Mouse (Mus musculus) E14TG2a.4 (cell line): ENCODE data around the gene Olfr462.
"Not testable (repeated sequence)": the region's sequence is repeated elsewhere in the genome, so short reads cannot be mapped to it uniquely, and the experiment has no call there.

Experiments
- H3K27me3 ChIP-seq: 2 replicates; pipeline ENCODE4 v1.6.1; 2014; ENCODE audit warnings: low read length, control low read depth; ENCODE audit not compliant: insufficient read depth
- H3K36me3 ChIP-seq: 2 replicates; pipeline ENCODE4 v1.6.1; 2014; ENCODE audit warnings: low read length, control low read depth; ENCODE audit not compliant: insufficient read depth
- H3K4me1 ChIP-seq: replicated peaks from 2 replicates; pipeline ENCODE4 v1.6.1; 2014; ENCODE audit warnings: low read depth, low read length, control low read depth
- H3K4me3 ChIP-seq: replicated peaks from 2 replicates; pipeline ENCODE4 v1.5.1; 2014; ENCODE audit warnings: mild to moderate bottlenecking, low read length
- H3K9me3 ChIP-seq: 2 replicates; pipeline ENCODE4 v1.6.1; 2014; ENCODE audit warnings: low read length, control low read depth
- CTCF ChIP-seq: conservative IDR thresholded peaks from 2 replicates; pipeline ENCODE4 v1.5.1; 2014; ENCODE audit warnings: low read length
- NANOG ChIP-seq: IDR thresholded peaks from 2 replicates; pipeline ENCODE4 v1.6.1; 2014; ENCODE audit warnings: borderline replicate concordance, low read length, mixed read lengths
- POU5F1 ChIP-seq: IDR thresholded peaks from 2 replicates; pipeline ENCODE4 v1.6.1; 2014; ENCODE audit warnings: low read length, borderline replicate concordance

The Olfr462 gene

GRCm38 (mm10) chr11:87884856-87885255 lies 7.2 kb downstream of the Olfr462 start:
- no peaks in the 10 kb centered on the region for H3K9me3 ChIP-seq
- H3K36me3 ChIP-seq: no peaks in the 10 kb centered on the region
- H3K4me1 ChIP-seq: peaks cover 8% of the 10 kb centered on the region
- peaks cover 13% of the 10 kb centered on the region; the same call in 1 of the 2 replicates for H3K27me3 ChIP-seq
- TF ChIP-seq CTCF (no peak), NANOG (no peak), POU5F1 (no peak)
- no peak overlapping the region for H3K4me3 ChIP-seq

GRCm38 (mm10) chr11:87883493-87883892 lies 8.6 kb downstream of the Olfr462 start:
- peaks cover 12% of the 10 kb centered on the region for H3K4me1 ChIP-seq
- H3K36me3 ChIP-seq: no peaks in the 10 kb centered on the region
- no peaks in the 10 kb centered on the region for H3K9me3 ChIP-seq
- no peak for TF ChIP-seq POU5F1
- TF ChIP-seq CTCF: peak; percentile 91
- H3K27me3 ChIP-seq: peaks cover 14% of the 10 kb centered on the region; the same call in 1 of the 2 replicates
- H3K4me3 ChIP-seq: no peak overlapping the region

GRCm38 (mm10) chr11:87881714-87882113 lies 10.4 kb downstream of the Olfr462 start:
- Histone ChIP-seq H3K36me3 (no peaks in the 10 kb centered on the region), H3K27me3 (peaks cover 25% of the 10 kb centered on the region), H3K4me1 (peaks cover 12% of the 10 kb centered on the region), H3K9me3 (no peaks in the 10 kb centered on the region), H3K4me3 (no peak overlapping the region)
- TF ChIP-seq NANOG (no peak), CTCF (no peak), POU5F1 (no peak)

- Histone ChIP-seq H3K27me3 (peaks cover 40% of the 10 kb centered on the region), H3K4me1 (peaks cover 12% of the 10 kb centered on the region), H3K4me3 (no peak overlapping the region), H3K9me3 (no peaks in the 10 kb centered on the region), H3K36me3 (no peaks in the 10 kb centered on the region)
- TF ChIP-seq NANOG: no peak
These were observed 12.2 kb downstream of the Olfr462 start for GRCm38 (mm10) chr11:87879826-87880225.

- TF ChIP-seq NANOG (no peak), POU5F1 (no peak), CTCF (no peak)
- Histone ChIP-seq H3K36me3 (no peaks in the 10 kb centered on the region), H3K4me1 (peaks cover 20% of the 10 kb centered on the region), H3K9me3 (no peaks in the 10 kb centered on the region), H3K27me3 (peaks cover 54% of the 10 kb centered on the region), H3K4me3 (no peak within 1 kb of the TSS)
These were observed 16.6 kb downstream of the Olfr462 start, which contains the start of gene Epx for GRCm38 (mm10) chr11:87875436-87875835. Gene Epx, minus strand, starts transcription at chr11:87875536.

GRCm38 (mm10) chr11:87871766-87872165 lies 20.3 kb downstream of the Olfr462 start:
- no peaks in the 10 kb centered on the region for H3K36me3 ChIP-seq
- TF ChIP-seq NANOG (no peak), POU5F1 (no peak), CTCF (no peak)

GRCm38 (mm10) chr11:87870096-87870495 lies 22.0 kb downstream of the Olfr462 start:
- Histone ChIP-seq H3K27me3 (peaks cover 36% of the 10 kb centered on the region), H3K9me3 (no peaks in the 10 kb centered on the region), H3K4me3 (no peak overlapping the region), H3K4me1 (peaks cover 38% of the 10 kb centered on the region), H3K36me3 (no peaks in the 10 kb centered on the region; the same call in 1 of the 2 replicates)
- TF ChIP-seq POU5F1 (no peak), NANOG (no peak), CTCF (0 out of 2 replicates have a peak, but pooled peaks have one; percentile 12)

More at GRCm38 (mm10) chr11:87871766-87872165, 20.3 kb downstream of the Olfr462 start:
- Histone ChIP-seq H3K4me1 (peaks cover 38% of the 10 kb centered on the region), H3K27me3 (peaks cover 52% of the 10 kb centered on the region), H3K9me3 (no peaks in the 10 kb centered on the region), H3K4me3 (peak overlapping the region; percentile 35; the same call in 1 of the 2 replicates)

- H3K9me3 ChIP-seq, H3K4me3 ChIP-seq: not testable (repeated sequence)
- Histone ChIP-seq H3K27me3 (peaks cover 20% of the 10 kb centered on the region), H3K36me3 (peaks cover 28% of the 10 kb centered on the region), H3K4me1 (peaks cover 62% of the 10 kb centered on the region)
These were observed 25.2 kb downstream of the Olfr462 start for GRCm38 (mm10) chr11:87866891-87867290.

- TF ChIP-seq CTCF (no peak), NANOG (no peak)
- H3K27me3 ChIP-seq: peaks cover under 1% of the 10 kb centered on the region; the same call in 1 of the 2 replicates
- H3K9me3 ChIP-seq: no peaks in the 10 kb centered on the region
- H3K4me1 ChIP-seq: peaks cover 45% of the 10 kb centered on the region
- H3K36me3 ChIP-seq: peaks cover 67% of the 10 kb centered on the region
- H3K4me3 ChIP-seq: no peak overlapping the region
These were observed 29.3 kb downstream of the Olfr462 start for GRCm38 (mm10) chr11:87862805-87863204.

GRCm38 (mm10) chr11:87860426-87860825 lies 31.6 kb downstream of the Olfr462 start:
- peaks cover 52% of the 10 kb centered on the region for H3K4me1 ChIP-seq
- peaks cover 90% of the 10 kb centered on the region for H3K36me3 ChIP-seq
- TF ChIP-seq CTCF: no peak
- TF ChIP-seq NANOG: peak; percentile 8; the same call in 1 of the 2 replicates
- no peaks in the 10 kb centered on the region for H3K9me3 ChIP-seq
- no peak overlapping the region for H3K4me3 ChIP-seq
- H3K27me3 ChIP-seq: no peaks in the 10 kb centered on the region; the same call in 1 of the 2 replicates
